Mouse (Mus musculus): ENCODE data around the gene Tmprss7.

- TF ChIP-seq CTCF (IDR thresholded peaks at IDR 0.05; ENCODE audit: extremely low read depth, insufficient read depth, insufficient read length, insufficient replicate concordance) (no peak), POLR2A (IDR thresholded peaks at IDR 0.05; ENCODE audit: low read depth, low read length) (no peak)
Measured at GRCm38 (mm10) chr16:45722460-45722951, 29.0 kb upstream of the Tmprss7 start.

Data from spleen, adult 2 months (tissue).